Mouse (Mus musculus): ENCODE results near the gene Dera.

Gene Dera

GRCm38 (mm10) chr6:137757891-137758290 lies 3.5 kb downstream of the Dera start:
- DNase-seq (ENCODE audit: low read depth, low spot score): no peak

- DNase-seq (ENCODE audit: low read depth, low spot score): no peak
These were observed 5.3 kb downstream of the Dera start for GRCm38 (mm10) chr6:137759681-137760080.

- no peak for DNase-seq (ENCODE audit: low read depth, low spot score)
These were observed 6.6 kb downstream of the Dera start for GRCm38 (mm10) chr6:137760966-137761365.

- no peak for DNase-seq (ENCODE audit: low read depth, low spot score)
These were observed 10.3 kb downstream of the Dera start for GRCm38 (mm10) chr6:137764572-137765210.

GRCm38 (mm10) chr6:137766177-137766576 lies 11.8 kb downstream of the Dera start:
- no peak for DNase-seq (ENCODE audit: low read depth, low spot score)

- DNase-seq (ENCODE audit: low read depth, low spot score): no peak
These were observed 17.4 kb downstream of the Dera start for GRCm38 (mm10) chr6:137771621-137772250.

- DNase-seq (ENCODE audit: low read depth, low spot score): no peak
These were observed 18.7 kb downstream of the Dera start for GRCm38 (mm10) chr6:137772918-137773636.

- no peak for DNase-seq (ENCODE audit: low read depth, low spot score)
These were observed 19.3 kb downstream of the Dera start for GRCm38 (mm10) chr6:137773637-137774028.

- DNase-seq (ENCODE audit: low read depth, low spot score): no peak
These were observed 19.8 kb downstream of the Dera start for GRCm38 (mm10) chr6:137774166-137774565.

- no peak for DNase-seq (ENCODE audit: low read depth, low spot score)
These were observed 20.8 kb downstream of the Dera start for GRCm38 (mm10) chr6:137775159-137775558.

- DNase-seq (ENCODE audit: low read depth, low spot score): no peak
These were observed 22.6 kb downstream of the Dera start for GRCm38 (mm10) chr6:137776981-137777380.

- no peak for DNase-seq (ENCODE audit: low read depth, low spot score)
These were observed 29.7 kb downstream of the Dera start for GRCm38 (mm10) chr6:137783899-137784637.

- no peak for DNase-seq (ENCODE audit: low read depth, low spot score)
These were observed 34.7 kb downstream of the Dera start for GRCm38 (mm10) chr6:137788976-137789590.

- no peak for DNase-seq (ENCODE audit: low read depth, low spot score)
These were observed 35.3 kb downstream of the Dera start for GRCm38 (mm10) chr6:137789658-137790057.

- no peak for DNase-seq (ENCODE audit: low read depth, low spot score)
These were observed 41.1 kb downstream of the Dera start for GRCm38 (mm10) chr6:137795494-137795893.

GRCm38 (mm10) chr6:137796596-137797567 lies 42.5 kb downstream of the Dera start:
- peak; percentile 25 for DNase-seq (ENCODE audit: low read depth, low spot score)

- no peak for DNase-seq (ENCODE audit: low read depth, low spot score)
These were observed 44.9 kb downstream of the Dera start for GRCm38 (mm10) chr6:137799253-137799652.

GRCm38 (mm10) chr6:137803456-137804005 lies 49.2 kb downstream of the Dera start:
- no peak for DNase-seq (ENCODE audit: low read depth, low spot score)

GRCm38 (mm10) chr6:137804121-137804520 lies 49.8 kb downstream of the Dera start:
- DNase-seq (ENCODE audit: low read depth, low spot score): no peak

- DNase-seq (ENCODE audit: low read depth, low spot score): no peak
These were observed 50.3 kb downstream of the Dera start for GRCm38 (mm10) chr6:137804606-137805005.
